Mouse (Mus musculus) Patski (cell line): ENCODE measurements around the gene Qk. TPM values are rescaled to one million over a fixed set of nuclear protein-coding genes. Genes with fewer than 3 reads are reported as not detected.

Experiments used
- ATAC-seq: fragments of 100-300 bp; one replicate; pipeline ENCODE4 v1.8.0; 2021
- CTCF ChIA-PET: fragments of 350-600 bp; sonication (Branson Sonifier 250); formaldehyde crosslinking; loops from one replicate; lab custom pipeline; 2022; ENCODE audit warnings: inconsistent platforms; lab: Charles Lee
- POLR2A ChIA-PET: fragments of 350-600 bp; sonication (Branson Sonifier 250); formaldehyde crosslinking; loops from one replicate; lab custom pipeline; 2022; ENCODE audit warnings: antibody characterized with exemption, inconsistent platforms; lab: Charles Lee
- DNase-seq: peaks from one replicate; pipeline ENCODE4 v3.0.0-alpha.2; 2011; ENCODE audit warnings: low read depth, low spot score
- H3K27me3 ChIP-seq: fragments of 371-371 bp; one replicate; pipeline ENCODE4 v1.5.1; 2021
- CTCF ChIP-seq: fragments of 100-300 bp; IDR thresholded peaks from one replicate; pipeline ENCODE4 v1.5.1; 2021
- in situ Hi-C: fragments of 300-500 bp; cut with MboI; formaldehyde crosslinking; loops from 3 replicates; pipeline ENCODE4 v1.11.1; 2018; ENCODE audit warnings: low pct_unique_long_range_greater_than_20kb, mixed read lengths
- polyA plus RNA-seq: library from polyadenylated mRNA; unstranded; gene quantifications from one replicate; pipeline ENCODE4 v1.2.3, GENCODE M21; 2021

Qk gene
- polyA plus RNA-seq, 1 experiment from 2014 or later, result 96.5 TPM

GRCm38 (mm10) chr17:10355746-10356145 is 36.1 kb upstream of the Qk start:
- no peak for TF ChIP-seq CTCF
- no peak for ATAC-seq
- ChIA-PET CTCF (interaction anchor here (1.1 kb wide), 1 partner anchor 10 kb away, joined by 5 read pairs; no protein-coding TSS in a partner anchor), POLR2A (interaction anchor here (0.9 kb wide), 1 partner anchor 9 kb away, joined by 3 read pairs; no protein-coding TSS in a partner anchor)
- in situ Hi-C loops, result no loop called here
- no peak for DNase-seq
- no peaks in the 10 kb centered on the region for H3K27me3 ChIP-seq

- H3K27me3 ChIP-seq, result no peaks in the 10 kb centered on the region
- ATAC-seq (no peak), DNase-seq (no peak)
- in situ Hi-C loops, result no loop called here
- ChIA-PET CTCF (no interaction called here), POLR2A (no interaction called here)
- TF ChIP-seq CTCF, result no peak
Observed at GRCm38 (mm10) chr17:10338286-10338685, 18.6 kb upstream of the Qk start.

GRCm38 (mm10) chr17:10336558-10336957 is 16.9 kb upstream of the Qk start:
- in situ Hi-C loops, result no loop called here
- CTCF ChIA-PET, result interaction anchor here (1.5 kb wide), 1 partner anchor 9 kb away, joined by 4 read pairs; no protein-coding TSS in a partner anchor
- no peak for TF ChIP-seq CTCF
- POLR2A ChIA-PET, result no interaction called here
- no peak for DNase-seq
- no peaks in the 10 kb centered on the region for H3K27me3 ChIP-seq
- no peak for ATAC-seq

- ChIA-PET POLR2A (no interaction called here), CTCF (interaction anchor here (1.0 to 1.5 kb wide), 2 partner anchors 10 kb away, joined by 3 to 4 read pairs; no protein-coding TSS in a partner anchor)
- H3K27me3 ChIP-seq, result no peaks in the 10 kb centered on the region
- DNase-seq (no peak), ATAC-seq (no peak)
- in situ Hi-C loops, result no loop called here
- TF ChIP-seq CTCF, result no peak
Observed at GRCm38 (mm10) chr17:10335809-10336499, 16.3 kb upstream of the Qk start.

DNA sequence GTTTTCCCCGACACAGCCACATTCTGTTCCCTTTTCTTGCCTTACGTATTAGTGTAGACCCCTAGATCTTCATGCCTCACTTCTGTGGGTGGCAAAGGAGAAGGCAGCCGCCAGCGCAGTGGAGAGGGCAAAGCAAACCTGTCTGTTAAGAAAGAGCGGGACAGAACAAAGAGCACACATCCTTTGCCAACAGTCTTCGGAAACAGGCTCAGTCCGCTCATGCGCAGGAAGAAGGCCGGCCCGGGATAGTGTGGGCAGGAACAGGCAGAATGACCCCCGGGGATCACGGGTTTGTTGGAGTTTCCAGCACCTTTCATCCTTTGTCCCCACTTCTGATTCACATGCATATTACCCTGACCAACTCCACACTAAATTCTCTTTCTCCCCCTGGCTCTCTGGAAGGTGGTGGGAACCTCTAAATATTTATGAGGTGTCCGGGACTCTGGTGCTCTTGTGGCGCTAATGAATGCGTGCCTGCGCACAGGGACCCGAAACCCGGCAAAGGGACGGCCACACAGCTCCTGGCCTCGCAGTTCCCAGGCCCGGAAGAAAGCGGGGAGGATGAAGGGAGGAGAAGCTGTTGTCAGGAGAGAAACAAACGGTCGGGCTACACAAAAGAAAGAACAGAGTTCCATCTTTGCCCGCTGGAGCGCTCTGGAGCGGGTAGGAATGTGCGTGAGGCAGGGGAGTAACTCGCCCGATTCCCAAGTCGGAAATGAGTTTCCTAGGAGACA is 15.5 kb upstream of the Qk start:
- no peak for DNase-seq
- ATAC-seq, result no peak
- POLR2A ChIA-PET, result no interaction called here
- CTCF ChIA-PET, result interaction anchor here (1.0 kb wide), 1 partner anchor 9 kb away, joined by 3 read pairs; no protein-coding TSS in a partner anchor
- no peak for TF ChIP-seq CTCF
- H3K27me3 ChIP-seq, result no peaks in the 10 kb centered on the region
- in situ Hi-C loops, result no loop called here

DNA sequence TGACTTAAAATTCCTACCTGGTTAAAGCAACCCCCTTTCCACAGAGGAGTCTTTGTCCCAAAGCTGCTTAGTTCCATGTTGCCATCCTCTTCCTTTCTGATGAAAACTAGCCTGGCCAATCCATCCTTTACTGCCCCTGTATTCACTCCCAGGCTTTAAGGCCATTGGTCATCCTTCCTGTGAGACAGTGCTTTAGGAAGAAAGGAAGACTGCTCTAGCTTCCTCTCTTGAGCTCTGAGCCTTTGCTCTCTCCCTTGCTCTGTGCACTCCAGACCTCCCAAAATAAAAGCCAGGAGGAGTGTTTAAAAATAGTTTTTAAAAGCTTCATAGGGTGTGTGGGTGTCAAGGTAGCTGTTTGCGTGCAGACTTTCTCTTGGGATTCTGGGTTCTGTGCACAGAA is 14.8 kb upstream of the Qk start:
- DNase-seq, result no peak
- no peak for TF ChIP-seq CTCF
- in situ Hi-C loops, result no loop called here
- CTCF ChIA-PET, result interaction anchor here (1.3 kb wide), 1 partner anchor 8 kb away, joined by 4 read pairs; no protein-coding TSS in a partner anchor
- no peak for ATAC-seq
- POLR2A ChIA-PET, result interaction anchor here (0.6 kb wide), 1 partner anchor 9 kb away, joined by 3 read pairs; no protein-coding TSS in a partner anchor
- H3K27me3 ChIP-seq, result no peaks in the 10 kb centered on the region

DNA sequence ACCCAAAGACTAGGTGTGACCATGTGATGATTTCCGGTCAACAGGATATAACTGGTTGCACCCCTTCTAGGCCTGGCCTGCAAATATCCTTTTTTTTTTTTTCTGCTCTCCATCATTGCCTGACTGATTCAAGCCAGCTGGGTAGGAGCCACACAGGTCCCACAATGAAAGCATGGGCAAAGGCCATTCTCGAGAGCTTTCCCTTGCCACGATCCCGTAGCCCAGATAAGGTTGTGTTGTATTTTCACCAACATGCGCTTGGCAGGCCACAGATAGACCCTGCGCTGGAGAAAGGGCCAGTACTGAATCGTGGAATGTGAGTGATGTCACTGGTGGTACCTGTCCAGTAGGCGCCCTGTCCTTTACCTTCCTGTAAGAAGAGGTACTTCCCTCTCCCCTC is 13.7 kb upstream of the Qk start:
- POLR2A ChIA-PET, result interaction anchor here (0.6 kb wide), 1 partner anchor 382 kb away, joined by 4 read pairs; no protein-coding TSS in a partner anchor
- in situ Hi-C loops, result no loop called here

DNA sequence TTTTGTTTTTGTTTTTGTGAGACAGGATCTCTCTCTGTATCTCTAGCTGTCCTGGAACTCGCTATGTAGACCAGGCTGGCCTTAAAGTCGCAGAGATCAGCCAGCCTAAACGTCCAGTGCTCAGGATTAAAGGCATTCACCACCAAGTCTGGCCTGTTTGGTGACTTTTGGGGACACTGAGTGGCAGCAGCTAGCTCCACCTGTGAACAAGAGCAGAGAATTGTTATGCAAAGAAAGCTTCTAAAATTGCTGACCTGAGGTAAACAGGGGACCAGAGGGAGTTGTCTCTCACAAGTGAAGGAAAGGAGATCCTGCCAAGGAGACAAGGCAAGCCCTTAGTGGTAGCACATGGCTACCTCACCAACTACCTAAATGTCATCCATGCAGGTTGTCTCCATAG is 12.5 kb upstream of the Qk start:
- TF ChIP-seq CTCF, result no peak
- ChIA-PET POLR2A (no interaction called here), CTCF (interaction anchor here (1.4 kb wide), 1 partner anchor 576 kb away, joined by 3 read pairs; no protein-coding TSS in a partner anchor)
- DNase-seq (no peak), ATAC-seq (no peak)
- no peaks in the 10 kb centered on the region for H3K27me3 ChIP-seq
- in situ Hi-C loops, result no loop called here

More for the DNA sequence above, 13.7 kb upstream of the Qk start:
- DNase-seq (no peak), ATAC-seq (no peak)
- H3K27me3 ChIP-seq, result no peaks in the 10 kb centered on the region
- CTCF ChIA-PET, result interaction anchor here (1.3 kb wide), 1 partner anchor 10 kb away, joined by 4 read pairs; no protein-coding TSS in a partner anchor
- TF ChIP-seq CTCF, result no peak

DNA sequence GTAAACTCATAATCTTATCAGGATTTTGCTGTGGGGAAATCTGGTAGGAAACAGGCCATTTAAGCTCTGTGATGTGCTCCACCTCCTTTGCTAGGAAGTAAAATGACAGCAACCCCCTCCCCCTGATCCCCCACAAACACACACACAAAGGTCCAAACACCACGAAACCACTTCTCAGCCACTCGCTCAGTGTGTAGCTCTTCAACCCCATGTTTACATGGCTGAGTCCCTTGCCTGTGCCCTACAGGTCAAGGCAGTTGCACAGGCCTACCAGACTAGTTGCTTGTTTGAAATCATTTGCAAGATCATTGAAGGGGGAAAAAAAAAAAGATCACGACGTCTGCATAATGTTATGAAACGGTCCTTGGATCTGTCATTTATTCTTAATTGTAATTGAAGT is 9.8 kb upstream of the Qk start:
- ChIA-PET CTCF (no interaction called here), POLR2A (no interaction called here)
- no peak for ATAC-seq
- H3K27me3 ChIP-seq, result no peaks in the 10 kb centered on the region
- TF ChIP-seq CTCF, result no peak
- in situ Hi-C loops, result no loop called here
- DNase-seq, result no peak

GRCm38 (mm10) chr17:10328544-10329100 is 9.0 kb upstream of the Qk start:
- ATAC-seq (no peak), DNase-seq (no peak)
- in situ Hi-C loops, result no loop called here
- TF ChIP-seq CTCF, result no peak
- CTCF ChIA-PET, result interaction anchor here (1.3 kb wide), 1 partner anchor 11 kb away, joined by 5 read pairs; no protein-coding TSS in a partner anchor
- no peaks in the 10 kb centered on the region for H3K27me3 ChIP-seq
- POLR2A ChIA-PET, result no interaction called here
